Mouse (Mus musculus) heart, postnatal 0 days (tissue): ENCODE measurements at regions not wholly inside any gene's neighbourhood (a gene's known extent, or its start where the extent isn't known, plus 50 kb on each side); places are given as distances from the start of the nearest gene placed in this dataset.

Experiments
- CTCF ChIP-seq: IDR thresholded peaks from 2 replicates; pipeline ENCODE4 v1.5.1; 2016; ENCODE audit warnings: antibody characterized with exemption, control low read depth, low read depth
- EP300 ChIP-seq: IDR thresholded peaks from 2 replicates; pipeline ENCODE4 v1.6.1; 2016; ENCODE audit warnings: antibody characterized with exemption, low read depth

DNA sequence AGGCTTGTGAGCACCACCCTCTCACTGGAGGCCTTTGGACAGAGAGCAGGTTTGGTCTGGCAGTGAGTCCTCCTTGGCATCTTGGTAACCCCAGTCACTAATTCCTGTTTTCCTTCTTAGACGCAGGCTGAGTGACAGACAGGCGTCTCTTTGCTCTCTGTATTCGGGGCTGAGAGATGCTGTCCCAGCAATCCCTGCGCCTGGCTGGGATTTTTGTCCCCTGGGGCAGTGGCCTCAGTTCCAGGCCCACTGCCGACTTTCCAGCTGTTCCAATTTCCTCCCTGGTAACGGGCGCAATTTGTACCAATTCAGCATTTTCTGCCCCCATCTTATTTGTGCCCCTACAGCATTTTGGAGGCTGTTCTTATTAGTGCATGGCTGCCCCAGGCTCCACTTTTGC is 118.5 kb upstream of the Irx6 start:
- no peak for TF ChIP-seq CTCF
- no peak for TF ChIP-seq EP300
